Mouse (Mus musculus): ENCODE measurements around the gene Lrrc20.

The Lrrc20 gene

DNA sequence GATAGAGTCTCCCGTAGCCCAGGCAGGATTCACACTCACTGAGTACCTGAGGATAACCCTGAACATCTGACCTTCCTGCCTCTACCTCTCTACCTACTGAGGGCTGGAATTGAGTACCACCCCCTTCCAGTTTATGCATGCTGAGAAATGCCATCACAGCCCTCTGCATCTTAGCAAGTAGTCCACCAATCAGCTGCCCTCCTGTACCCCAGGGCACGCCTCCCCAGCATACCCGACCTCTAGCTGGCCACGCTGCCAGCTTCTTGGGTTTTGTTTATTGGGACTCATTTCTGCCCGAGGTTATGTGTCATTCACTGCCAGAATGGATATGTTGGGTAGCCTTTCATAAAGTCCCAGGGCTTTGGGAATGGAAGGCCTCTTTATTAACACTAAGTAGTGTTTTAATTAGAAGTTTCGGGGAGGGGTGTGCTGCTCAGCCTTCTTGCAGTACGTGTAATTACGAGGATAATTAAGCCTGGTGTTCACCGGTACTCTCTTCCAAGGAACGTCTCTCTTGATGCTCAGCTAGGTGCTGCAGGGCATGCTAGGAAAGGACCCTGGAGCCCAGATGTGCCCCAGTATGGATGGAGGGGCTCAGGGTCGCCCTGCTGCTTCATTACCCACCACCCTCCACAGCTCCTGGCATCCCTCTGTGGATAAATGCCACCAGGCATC is 36.8 kb downstream of the Lrrc20 start:
- CTCF ChIA-PET = no interaction called here

DNA sequence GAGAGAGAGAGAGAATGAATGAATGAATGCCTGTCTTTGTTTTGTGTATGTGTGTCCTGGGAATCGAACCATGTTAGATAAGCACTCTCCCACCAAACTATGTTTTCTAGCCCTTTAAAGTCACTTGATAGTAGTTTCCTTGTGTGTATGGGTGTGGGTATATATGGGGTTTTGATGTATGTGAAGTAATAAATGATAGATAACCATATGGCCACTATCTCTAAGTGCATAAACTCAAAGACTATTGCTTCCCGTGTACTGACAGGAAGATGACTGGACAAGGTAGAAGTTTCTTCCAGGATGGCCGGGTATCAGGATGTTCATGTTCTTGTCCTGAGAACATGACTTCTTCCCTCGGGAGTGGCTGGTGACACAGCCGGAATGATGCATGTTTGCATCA is 41.3 kb downstream of the Lrrc20 start:
- CTCF ChIA-PET = no interaction called here

DNA sequence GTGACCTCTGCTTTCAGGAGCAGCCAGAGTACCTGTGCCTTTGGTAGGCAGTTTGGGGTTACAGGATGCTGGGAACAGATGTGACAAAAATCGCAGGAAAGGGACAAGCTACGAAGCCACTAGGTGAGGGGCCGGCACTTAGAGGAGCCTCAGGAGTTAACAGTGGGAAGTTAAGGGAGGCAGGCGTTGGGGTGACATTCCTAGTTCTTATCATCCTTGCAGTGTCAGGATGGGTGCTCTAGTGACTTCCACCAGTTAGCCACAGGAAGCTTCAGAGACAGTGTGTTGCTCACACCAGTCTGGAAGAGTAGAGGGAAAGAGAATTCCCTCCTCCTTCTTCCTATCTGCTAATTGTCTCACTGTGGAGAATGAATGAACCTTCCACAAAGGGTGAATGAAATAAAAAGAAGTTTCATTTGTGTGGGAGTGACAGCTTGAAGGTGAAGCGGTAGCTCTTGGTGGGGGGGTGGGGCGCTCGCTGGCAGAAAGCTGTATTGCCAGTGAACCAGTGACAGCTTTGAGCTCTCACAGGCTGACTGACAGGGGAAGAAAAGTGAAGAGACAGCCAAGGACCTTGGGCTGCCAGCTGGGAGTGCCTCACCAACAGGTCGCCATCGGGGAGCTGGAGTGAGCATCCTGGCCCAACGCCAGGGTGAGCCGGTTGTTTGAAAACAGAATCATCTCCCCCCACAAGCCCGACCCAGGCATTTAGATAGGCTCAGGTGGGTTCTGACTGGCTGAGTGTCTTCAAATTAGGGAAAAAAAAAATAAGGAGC is 41.9 kb downstream of the Lrrc20 start:
- CTCF ChIA-PET = no interaction called here

DNA sequence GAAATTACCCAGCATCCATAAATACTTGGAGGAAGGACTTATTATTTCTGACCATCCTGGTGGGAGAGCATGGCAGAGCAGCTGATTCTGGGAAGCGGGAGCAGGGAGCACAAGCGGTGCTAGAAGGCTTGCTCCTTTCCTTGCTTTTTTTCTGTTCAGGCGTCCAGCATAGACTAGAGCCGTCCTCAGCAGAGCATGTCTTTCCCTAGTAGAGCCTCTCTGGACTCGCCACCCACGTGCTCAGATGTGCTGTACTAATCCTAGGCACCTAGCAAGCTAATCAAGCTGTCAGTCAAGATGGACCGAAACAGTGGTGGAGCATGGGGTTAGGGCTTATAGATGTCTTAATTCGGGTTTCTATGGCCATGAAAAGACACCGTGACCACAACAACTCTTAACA is 42.7 kb downstream of the Lrrc20 start:
- CTCF ChIA-PET = no interaction called here

DNA sequence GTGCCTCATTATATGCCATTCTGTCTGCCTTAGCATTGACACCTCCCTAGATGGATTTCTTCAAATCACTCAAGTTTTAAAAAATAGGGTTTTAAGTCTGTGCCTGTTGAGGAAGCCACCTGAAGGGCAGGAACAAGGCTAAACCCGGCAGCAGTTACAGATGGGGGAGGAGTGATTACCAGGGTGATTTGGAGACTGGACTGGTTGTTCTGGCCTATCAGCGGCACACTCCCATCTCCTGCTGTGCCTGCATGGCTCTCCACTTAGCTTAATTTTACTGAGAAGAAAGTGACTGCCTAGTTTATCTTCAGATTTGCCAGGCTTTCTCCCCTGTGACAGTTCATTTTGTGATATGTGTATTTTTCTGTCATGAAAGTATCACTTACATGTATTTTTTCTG is 43.9 kb downstream of the Lrrc20 start:
- CTCF ChIA-PET = interaction anchor here (0.5 to 0.6 kb wide), 2 partner anchors 63 to 108 kb away, joined by 3 to 12 read pairs; no protein-coding TSS in a partner anchor

DNA sequence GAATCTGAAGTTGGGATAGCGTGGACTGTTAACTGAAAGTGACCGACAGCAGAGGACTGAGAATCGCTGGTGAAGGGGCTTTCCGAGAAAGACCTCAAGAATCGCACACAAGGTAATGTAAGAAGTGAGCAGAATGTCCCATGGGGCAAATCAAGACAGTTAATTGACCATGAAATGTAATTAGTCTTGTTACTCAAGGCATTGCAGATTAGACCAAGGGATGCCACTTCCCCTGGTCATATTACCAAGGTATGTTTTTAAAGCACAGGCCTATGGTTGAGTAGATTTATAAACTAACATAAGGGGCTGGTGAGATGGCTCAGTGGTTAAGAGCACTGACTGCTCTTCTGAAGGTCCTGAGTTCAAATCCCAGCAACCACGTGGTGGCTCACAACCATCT is 45.1 kb downstream of the Lrrc20 start:
- CTCF ChIA-PET = no interaction called here

DNA sequence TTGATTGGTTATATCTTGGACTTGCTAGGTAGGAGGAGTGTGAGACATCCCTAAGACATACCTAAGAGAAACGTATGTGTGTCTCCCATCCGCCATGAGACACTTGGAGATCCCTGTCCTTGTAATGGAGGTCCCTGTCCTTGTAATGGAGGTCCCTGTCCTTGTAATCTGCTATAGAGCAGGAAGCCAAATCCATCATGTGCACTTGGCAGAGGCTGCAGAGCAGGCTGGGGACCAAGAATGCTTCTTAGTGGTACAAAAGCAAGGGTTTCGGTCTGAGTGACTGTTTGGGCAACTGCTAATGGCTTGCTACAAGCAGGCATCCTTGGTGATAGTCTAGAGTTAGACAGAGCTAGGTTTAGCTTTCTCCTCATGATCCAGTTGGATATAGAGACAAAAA is 55.3 kb downstream of the Lrrc20 start:
- CTCF ChIA-PET = no interaction called here

DNA sequence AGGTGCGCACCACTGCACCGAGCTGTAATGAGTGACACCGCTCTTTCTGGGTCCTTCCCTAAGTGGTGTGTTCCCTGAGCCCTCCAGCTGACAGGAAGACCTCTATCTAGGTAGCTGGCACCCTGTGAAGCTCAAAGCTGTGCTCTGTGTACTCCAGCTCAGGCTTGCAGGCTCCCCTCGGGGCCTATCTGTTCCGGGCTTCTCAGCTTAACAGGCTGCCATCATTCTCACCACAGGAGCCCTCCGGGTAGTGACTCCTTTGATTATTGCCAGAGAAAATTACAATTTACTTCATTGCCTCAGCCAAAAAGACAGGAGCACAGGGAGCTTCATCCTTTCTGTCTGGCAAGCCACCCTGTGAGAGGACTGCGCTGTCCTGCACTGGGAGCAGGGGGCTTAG is 57.7 kb downstream of the Lrrc20 start:
- CTCF ChIA-PET = no interaction called here

DNA sequence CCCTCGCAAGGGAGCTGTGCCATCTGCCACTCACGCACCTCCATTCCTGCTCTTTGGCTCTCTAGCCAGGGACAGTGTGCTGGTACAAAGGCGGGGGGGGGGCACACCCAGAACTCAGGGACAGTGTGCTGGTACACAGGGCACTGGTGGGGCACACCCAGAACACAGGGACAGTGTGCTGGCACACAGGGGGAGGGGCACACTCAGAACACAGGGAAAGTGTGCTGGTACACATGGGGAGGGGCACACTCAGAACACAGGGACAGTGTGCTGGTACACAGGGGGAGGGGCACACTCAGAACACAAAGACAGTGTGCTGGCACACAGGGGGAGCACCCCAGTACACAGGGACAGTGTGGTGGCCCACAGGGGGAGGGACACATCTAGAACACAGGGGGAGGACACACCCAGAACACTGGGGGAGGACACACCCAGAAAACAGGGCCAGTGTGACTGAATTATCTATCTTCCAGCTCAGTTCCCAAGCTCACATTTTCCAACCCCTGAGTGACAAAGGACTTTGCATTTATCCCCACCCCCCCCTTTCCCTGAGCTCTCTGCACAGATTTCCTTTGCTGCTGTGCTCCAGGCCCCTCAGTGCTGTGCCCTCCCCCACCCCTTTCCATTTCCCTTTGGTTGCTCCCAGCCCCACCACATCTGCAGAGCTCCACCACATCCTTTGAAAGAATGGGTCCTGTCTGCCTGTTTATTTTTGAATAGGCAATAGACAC is 58.9 kb downstream of the Lrrc20 start:
- CTCF ChIA-PET = interaction anchor here (0.8 kb wide), 1 partner anchor 42 kb away, joined by 4 read pairs; no protein-coding TSS in a partner anchor

DNA sequence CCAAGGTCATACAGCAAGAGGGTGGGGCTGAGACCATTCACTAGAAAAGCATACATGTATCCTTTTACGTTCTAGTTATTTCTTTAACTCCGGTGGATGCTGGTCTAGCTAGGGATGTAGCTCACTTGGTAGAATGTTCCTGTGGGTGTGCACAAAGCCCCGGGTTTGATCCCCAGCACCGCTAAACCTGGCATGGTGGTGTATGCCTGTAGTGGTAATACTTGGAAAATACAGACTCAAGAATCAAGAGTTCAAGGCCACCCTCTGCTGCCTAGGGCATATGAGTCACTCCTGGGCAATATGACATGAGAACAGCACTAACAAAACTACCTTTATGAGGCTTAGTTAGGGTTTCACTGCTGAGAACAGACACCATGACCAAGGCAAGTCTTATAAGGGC is 59.8 kb downstream of the Lrrc20 start:
- CTCF ChIA-PET = interaction anchor here (0.8 kb wide), 1 partner anchor 43 kb away, joined by 4 read pairs; no protein-coding TSS in a partner anchor

DNA sequence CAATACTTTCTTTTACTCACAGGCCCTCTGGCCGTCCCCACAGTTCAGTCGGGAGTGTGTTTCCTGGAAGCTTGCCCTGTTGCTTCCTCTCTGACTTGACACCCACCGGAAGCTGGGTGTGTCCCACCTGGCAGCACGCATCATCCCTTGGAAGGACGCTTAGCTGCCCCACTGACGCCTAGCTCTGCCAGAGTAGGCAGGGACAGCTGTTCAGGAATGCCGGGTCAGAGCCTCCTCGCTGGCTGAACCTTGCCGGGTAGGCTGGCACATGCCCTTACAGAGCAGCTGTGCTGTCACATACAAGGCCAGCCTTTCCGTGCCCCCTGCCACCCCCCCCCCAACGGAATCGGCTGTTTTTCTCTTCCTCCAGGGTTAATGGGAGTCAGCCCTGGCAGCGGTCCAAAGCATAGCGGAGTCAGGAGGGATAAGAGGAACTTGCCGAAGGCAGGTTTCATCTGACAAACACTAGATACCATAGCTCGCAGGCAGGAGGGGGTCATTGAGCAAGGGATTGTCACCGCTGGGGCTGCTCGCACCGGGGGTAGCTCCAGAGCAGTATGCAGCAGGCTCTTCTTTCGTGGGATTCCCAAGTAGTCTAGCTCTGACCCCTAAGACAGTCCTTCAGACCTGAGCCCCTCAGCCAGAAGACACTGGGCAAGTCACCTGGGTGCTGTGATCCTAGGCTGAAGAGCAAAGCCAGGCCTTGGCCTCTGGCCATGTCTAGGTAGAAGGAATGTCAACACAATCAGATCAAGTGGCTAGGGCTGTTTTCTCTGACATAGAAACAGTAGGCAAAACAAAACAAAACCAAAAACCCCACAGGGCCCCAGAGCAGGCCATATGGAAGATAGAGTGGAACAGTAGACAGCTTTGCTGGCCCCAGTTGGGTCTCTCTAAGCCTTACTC is 60.8 kb downstream of the Lrrc20 start:
- CTCF ChIA-PET = no interaction called here

DNA sequence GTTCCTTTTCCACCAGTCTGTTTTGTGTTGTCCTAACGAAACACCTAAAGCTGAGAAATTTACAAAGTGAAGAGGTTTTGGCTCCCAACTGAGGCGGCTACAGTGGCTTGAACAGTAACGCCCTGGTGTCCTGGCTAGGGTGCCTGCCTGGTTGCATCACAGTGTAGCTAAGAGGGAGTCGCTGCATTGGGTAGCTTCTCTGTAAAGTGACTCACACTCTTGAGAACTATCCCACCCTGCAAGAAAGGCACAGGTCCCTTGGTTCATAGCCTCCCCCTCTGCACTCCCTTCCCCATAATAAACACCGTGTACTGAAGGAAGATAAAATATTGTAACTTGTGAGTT is 61.4 kb downstream of the Lrrc20 start:
- CTCF ChIA-PET = no interaction called here

DNA sequence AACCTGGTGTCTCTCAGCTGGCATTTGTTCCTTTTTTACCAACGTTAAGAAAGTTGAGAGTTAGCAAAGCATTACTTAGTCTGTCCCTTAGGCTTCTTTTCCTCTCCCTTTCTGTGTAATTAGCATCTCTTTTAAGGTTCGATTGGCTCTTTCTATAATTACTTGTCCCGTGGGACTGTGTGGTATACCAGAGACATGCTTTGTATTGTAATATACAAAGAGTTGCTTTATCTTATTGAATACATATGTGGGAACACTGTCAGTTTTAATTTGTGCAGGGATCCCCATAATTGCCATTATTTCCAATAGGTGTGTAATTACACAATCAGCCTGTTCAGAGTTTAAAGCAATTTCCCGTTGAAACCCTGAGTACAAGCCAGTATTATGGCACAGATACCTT is 62.8 kb downstream of the Lrrc20 start:
- CTCF ChIA-PET = no interaction called here

DNA sequence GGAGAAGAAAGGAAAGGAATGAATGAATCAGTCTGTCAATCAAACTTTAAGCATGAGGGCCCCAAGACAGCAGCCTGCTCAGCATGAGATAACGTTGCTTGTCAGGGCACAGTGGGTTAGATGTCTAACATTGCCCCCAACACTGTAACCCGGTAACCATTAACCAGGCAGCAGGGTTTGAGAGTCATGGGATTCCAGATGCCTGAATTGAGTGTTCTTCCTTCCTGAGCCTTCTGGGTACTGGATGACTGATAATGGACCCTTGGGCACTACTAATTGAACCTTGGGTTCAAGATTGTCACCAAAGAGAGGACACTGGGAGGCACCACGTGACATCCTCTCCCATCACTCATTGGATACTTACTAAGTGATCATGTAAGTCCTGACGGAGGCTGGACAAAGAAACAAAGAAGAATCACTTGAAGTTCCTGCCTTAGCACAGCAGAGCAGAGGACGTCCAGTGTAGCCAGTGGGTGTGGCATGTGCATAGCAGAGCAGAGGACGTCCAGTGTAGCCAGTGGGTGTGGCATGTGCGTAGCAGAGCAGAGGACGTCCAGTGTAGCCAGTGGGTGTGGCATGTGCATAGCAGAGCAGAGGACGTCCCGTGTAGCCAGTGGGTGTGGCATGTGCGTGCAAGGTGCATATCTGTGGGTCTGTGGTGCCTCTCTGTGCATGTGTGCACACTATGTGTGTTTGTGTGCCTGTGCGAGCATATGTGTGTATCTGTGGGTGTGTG is 68.7 kb downstream of the Lrrc20 start:
- CTCF ChIA-PET = no interaction called here

DNA sequence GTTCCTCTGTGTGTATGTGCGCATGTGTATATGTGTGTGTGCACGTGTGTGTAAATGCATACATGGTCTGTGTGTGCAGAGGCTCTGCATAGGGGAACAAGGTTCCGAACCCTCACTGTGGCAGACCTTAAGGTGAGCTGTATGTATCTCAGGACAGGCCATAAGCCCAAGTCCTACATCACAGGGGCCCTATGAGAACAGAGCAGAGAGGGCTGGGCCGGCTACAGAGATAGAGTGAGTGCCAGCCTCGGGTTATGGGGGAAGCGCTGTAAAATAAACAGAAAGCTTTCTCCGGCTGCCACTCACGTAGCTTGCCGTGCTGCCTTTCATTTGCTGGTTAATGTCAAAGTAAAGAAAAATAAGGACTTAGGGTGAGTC is 69.3 kb downstream of the Lrrc20 start:
- CTCF ChIA-PET = no interaction called here

DNA sequence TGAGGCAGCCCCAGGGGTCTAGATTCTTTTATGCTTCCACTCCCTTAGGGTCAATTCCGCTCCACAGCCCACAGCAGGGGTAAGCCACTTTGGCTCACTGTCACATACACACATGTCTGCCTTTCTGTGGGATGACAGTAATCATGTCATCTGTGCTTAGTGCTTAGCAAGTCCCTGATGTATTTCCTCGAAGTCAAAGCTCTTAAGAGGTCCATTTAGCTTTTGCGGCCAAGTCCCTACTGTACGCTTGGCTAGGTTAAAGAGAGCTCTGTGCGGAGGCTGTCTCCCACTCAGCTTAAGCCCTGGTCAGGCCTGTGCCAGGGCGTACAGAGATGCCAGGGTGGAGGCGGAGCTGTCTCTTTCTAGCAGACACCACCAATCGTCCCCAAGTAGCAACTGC is 74.5 kb downstream of the Lrrc20 start:
- CTCF ChIA-PET = no interaction called here

DNA sequence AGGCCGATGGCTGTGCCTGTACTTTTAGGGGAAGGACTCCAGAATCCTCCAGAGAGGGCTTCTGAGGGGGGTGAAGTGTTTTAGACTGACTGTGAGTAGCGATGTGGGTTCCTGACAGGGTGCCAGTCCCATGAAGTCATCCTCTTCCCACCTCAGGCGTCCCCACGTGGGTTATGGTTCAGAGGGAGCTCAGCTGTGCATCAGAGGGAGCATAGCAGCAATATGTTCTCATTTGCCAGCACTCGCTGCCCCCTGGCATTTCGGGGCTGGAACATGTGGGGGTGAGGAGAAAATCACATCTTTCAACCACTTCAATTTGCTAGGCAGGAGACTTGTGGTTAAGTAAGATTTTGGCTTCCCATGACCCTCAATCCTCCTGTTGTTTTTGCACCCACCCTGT is 79.6 kb downstream of the Lrrc20 start:
- CTCF ChIA-PET = no interaction called here

DNA sequence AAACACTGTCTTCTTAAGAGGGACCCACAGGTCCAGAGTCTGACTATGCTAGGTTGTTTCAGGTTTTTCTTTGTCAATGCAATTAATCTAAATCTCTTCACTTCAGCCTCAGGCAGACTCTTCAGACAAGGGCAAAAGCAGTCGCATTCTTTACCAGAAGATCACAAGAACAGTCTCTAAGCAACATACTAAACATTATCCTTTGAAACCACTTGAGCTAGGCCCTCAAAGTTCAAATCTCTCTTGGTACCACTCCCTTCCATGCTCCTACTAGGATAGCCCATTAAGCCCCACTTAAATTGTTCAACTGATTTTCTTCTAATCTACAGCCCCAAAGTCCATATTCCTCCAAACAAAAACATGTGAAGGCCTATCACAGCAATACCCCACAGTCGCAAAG is 83.0 kb downstream of the Lrrc20 start:
- CTCF ChIA-PET = no interaction called here

DNA sequence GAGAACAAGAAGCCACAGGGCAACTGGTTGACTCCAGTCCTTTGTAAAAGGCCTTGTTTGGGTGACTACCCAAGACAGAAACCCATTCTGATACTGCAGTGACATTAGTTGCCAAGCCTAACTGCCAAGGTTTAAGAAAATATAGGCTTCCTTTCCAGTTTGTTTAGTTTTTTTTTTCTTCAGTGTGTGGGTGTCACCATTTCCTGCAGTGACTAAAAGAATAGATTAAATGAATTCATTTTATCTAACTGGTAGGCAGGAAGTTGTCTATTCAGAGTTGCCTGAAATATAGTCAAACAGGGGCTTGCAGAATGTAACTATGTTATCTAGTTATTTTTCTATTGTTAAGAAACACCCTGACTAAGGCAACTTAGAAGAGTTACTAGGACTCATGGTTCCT is 83.9 kb downstream of the Lrrc20 start:
- CTCF ChIA-PET = no interaction called here

DNA sequence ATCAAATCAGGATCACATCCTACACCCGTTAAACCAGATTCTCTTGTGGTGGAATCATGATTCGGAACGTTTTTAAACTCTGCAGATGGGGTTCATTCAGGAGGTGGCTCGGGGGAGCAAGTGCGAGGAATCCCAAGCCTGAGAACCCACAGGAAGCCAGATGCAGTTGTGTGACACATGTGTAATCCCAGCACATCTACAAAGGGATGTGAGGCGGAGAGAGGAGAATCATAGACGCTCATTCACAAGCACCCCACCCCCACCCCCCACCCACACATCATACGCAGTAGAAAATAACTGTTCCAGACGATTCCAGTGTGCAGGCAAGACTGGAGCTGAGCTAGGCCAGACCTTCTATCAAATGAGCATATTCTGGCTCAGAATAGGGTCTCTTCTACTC is 87.9 kb downstream of the Lrrc20 start:
- CTCF ChIA-PET = no interaction called here

DNA sequence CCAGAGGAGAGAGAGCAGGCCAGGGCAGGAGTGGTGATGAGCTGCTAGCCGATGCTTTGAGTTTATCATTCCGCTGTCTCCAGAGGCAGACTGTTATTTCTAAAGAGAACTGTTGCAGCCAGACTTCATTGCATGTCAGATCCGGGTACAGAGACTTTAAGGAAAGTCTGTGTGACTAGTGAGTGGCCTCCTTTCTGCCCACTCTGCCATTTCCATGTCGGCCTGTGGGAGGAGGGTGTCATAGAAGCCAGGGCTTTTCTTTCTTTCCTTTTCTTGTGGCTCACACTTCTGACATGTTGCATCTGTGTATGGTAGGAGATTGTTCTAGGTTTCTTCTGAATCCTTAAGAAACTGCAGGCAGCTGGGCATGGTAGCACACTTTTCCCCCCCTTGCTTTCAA is 88.8 kb downstream of the Lrrc20 start:
- CTCF ChIA-PET = no interaction called here

DNA sequence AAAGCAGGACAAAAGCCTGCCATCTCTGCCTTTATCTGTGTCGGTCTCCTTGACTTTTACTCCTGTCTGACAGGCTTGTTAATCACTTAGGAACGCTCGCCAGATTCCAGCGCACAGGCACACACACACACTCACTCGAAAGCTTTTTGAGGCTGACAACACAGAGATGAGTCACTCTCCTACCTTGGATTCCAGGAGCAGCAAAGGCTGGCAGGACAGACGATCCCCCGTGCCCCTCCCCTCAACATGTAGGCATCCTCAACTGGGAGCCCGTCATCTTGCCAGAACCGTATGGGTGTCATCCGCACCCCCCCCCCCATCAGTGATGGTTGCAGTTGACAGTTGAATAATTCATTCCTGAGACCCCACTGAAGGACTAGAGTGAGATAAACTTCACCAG is 94.6 kb downstream of the Lrrc20 start:
- CTCF ChIA-PET = no interaction called here
